ENCODE assay signal across 8 mouse cellular contexts in genomic region chr19:58297926-58298325, GRCm38 (mm10).
"Had no signal": no experiment of that assay in that cellular context is flagged by ENCODE, and none has a peak within 500 bp of the region (broad histone marks: within the 10 kb centered on the region; RNA-seq: fewer than 3 reads in every experiment).

No protein-coding gene starts in this region.

- ATAC-seq: lung, postnatal 0 days; midbrain, embryonic 13.5 days; midbrain, embryonic 15.5 days had no signal

- DNase-seq: lung, adult 2 months; lung, postnatal 14 days; lung, postnatal 36 days; thymus, adult 2 months; thymus, postnatal 25 days had no signal
